Mouse (Mus musculus) embryonic facial prominence, embryonic 11.5 days (tissue): ENCODE measurements around the gene Fam166a. TPM values are rescaled to one million over a fixed set of nuclear protein-coding genes. Genes with fewer than 3 reads are reported as not detected.
A peak's percentile ranks its signal among the peaks of the same experiment; 100 is the strongest.
"Not testable (repeated sequence)": the region's sequence is repeated elsewhere in the genome, so short reads cannot be mapped to it uniquely, and the experiment has no call there.

ENCODE experiments used
- ATAC-seq: fragments of 200-750 bp; cut with Nextera tagmentation; replicated peaks from 2 replicates; pipeline ENCODE4 v1.8.0; 2017; ENCODE audit warnings: low read depth; ENCODE audit not compliant: insufficient number of reproducible peaks, low FRiP score, low TSS enrichment
- DNase-seq: peaks from one replicate; pipeline ENCODE4 v3.0.0-alpha.2; 2015; ENCODE audit warnings: low spot score
- H3K27ac ChIP-seq: fragments of 300-500 bp; sonication (generic); replicated peaks from 2 replicates; pipeline ENCODE4 v1.5.1; 2014; ENCODE audit warnings: mild to moderate bottlenecking, low read depth, low read length, control low read depth
- H3K27me3 ChIP-seq: fragments of 300-500 bp; sonication (generic); 2 replicates; pipeline ENCODE4 v1.6.1; 2014; ENCODE audit warnings: mild to moderate bottlenecking, low read length, moderate library complexity, mixed read lengths; ENCODE audit not compliant: control insufficient read depth, insufficient read depth
- H3K36me3 ChIP-seq: fragments of 300-500 bp; sonication (generic); replicated peaks from 2 replicates; pipeline ENCODE4 v1.6.1; 2014; ENCODE audit warnings: low read depth, mild to moderate bottlenecking, low read length, moderate library complexity, mixed read lengths; ENCODE audit not compliant: control insufficient read depth, insufficient read depth
- H3K4me1 ChIP-seq: fragments of 300-500 bp; sonication (generic); 2 replicates; pipeline ENCODE4 v1.6.1; 2014; ENCODE audit warnings: low read length, mixed read lengths; ENCODE audit not compliant: control insufficient read depth, insufficient read depth
- H3K4me2 ChIP-seq: fragments of 300-500 bp; sonication (generic); 2 replicates; pipeline ENCODE4 v1.6.1; 2014; ENCODE audit warnings: low read depth, mild to moderate bottlenecking, control low read depth, low read length, moderate library complexity
- H3K4me3 ChIP-seq: fragments of 300-500 bp; sonication (generic); 2 replicates; pipeline ENCODE4 v1.5.1; 2014; ENCODE audit warnings: low read depth, low read length, control low read depth
- H3K9ac ChIP-seq: fragments of 300-500 bp; sonication (generic); replicated peaks from 2 replicates; pipeline ENCODE4 v1.6.1; 2014; ENCODE audit warnings: mild to moderate bottlenecking, control low read depth, low read length
- H3K9me3 ChIP-seq: fragments of 300-500 bp; sonication (generic); replicated peaks from 2 replicates; pipeline ENCODE4 v1.6.1; 2016; ENCODE audit warnings: mild to moderate bottlenecking, low read length, inconsistent platforms, mixed read lengths; ENCODE audit not compliant: control insufficient read depth
- WGBS: fragments of 180-500 bp; shearing (Covaris S2); extraction: QIAGEN DNeasy Blood & Tissue Kit; methylation state at CpG from one replicate; pipeline ENCODE4 v1.1.7; 2014; 5-methylcytosine and 5-hydroxymethylcytosine counted together
- polyA plus RNA-seq: library from polyadenylated mRNA; unstranded; fragments of >200 nt; fragmentation: Nextera tagmentation; extraction: Ambion mirVana; gene quantifications from 2 replicates; pipeline ENCODE4 v1.2.1, GENCODE M21; 2014

The Fam166a gene
- polyA plus RNA-seq, 1 experiment from 2014 or later: not detected

DNA sequence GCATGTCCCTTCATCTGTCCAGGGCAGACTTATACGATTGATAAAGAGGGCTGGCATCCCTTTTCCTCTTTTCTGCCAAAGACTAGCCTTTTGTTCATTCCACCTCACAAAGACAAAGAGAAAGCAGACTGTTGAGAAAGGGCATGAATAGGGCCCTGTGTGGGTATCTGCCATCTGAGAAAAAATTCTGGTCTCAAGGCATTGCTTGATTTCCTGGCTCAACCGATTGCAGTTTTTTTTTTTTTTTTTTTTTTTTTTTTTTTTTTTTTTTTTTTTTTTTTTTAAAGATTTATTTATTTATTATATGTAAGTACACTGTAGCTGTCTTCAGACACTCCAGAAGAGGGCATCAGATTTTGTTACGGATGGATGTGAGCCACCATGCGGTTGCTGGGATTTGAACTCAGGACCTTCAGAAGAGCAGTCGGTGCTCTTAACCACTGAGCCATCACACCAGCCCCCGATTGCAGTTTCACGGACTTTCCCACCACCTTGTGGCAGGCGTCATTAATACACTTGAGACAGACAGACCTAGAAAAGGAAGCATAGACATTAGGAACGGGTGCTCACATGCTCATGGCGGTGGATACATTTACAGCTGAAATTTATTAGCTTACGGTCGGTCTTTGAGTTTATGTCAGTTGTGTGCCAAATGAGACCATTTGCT lies 38.0 kb downstream of the Fam166a start:
- WGBS: 66% methylated on average over 11 of the region's 12 CpGs

DNA sequence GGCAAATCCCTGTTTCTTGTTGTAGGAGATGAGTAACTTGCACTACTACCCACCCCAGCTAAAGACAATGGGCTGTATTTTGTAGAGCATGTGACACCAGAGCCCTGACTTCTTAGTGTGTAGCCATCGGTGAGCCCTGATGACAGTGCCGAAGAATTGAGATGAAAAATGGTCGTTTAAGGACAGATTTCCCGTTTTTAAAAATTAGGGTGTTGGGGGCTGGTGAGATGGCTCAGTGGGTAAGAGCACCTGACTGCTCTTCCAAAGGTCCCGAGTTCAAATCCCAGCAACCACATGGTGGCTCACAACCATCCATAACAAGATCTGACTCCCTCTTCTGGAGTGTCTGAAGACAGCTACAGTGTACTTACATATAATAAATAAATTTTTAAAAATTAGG lies 38.7 kb downstream of the Fam166a start:
- ATAC-seq, DNase-seq, H3K4me3 ChIP-seq, H3K36me3 ChIP-seq, H3K9me3 ChIP-seq, H3K4me2 ChIP-seq, H3K9ac ChIP-seq, H3K4me1 ChIP-seq, H3K27ac ChIP-seq, H3K27me3 ChIP-seq: not testable (repeated sequence)
- 92% methylated on average over 5 of the region's 5 CpGs for WGBS

More for the DNA sequence above, 38.0 kb downstream of the Fam166a start:
- H3K27me3 ChIP-seq, DNase-seq, H3K9me3 ChIP-seq, H3K36me3 ChIP-seq, H3K4me1 ChIP-seq, H3K27ac ChIP-seq, ATAC-seq: not testable (repeated sequence)
- Histone ChIP-seq H3K4me2 (peak overlapping the region; percentile 90), H3K4me3 (peak overlapping the region; percentile 97; the same call in 1 of the 2 replicates), H3K9ac (peak overlapping the region; percentile 89)

DNA sequence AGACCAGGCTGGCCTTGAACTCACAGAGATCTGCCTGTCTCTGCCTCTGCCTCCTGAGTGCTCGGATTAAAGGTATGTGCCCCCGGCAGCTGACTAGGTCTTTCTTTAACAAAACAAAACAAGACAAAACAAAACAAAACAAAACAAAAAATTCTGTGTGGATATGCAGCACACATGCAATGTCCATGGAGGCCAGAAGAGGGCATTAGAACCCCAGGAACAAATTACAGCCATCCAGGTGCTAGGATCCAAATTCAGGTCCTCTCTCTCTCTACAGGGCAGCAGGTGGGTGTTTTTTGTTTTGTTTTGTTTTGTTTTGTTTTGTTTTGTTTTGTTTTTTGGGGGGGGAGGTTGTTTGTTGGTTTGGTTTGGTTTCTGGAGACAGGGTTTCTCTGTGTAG lies 40.3 kb downstream of the Fam166a start:
- Histone ChIP-seq H3K9me3 (no peaks in the 10 kb centered on the region), H3K4me3 (no peak overlapping the region), H3K27ac (no peak overlapping the region), H3K27me3 (peaks cover 4% of the 10 kb centered on the region), H3K9ac (no peak overlapping the region), H3K4me1 (peaks cover 7% of the 10 kb centered on the region), H3K4me2 (no peak overlapping the region), H3K36me3 (no peaks in the 10 kb centered on the region)
- WGBS: 60% methylated on average over 2 of the region's 2 CpGs
- ATAC-seq: no peak
- DNase-seq: no peak

DNA sequence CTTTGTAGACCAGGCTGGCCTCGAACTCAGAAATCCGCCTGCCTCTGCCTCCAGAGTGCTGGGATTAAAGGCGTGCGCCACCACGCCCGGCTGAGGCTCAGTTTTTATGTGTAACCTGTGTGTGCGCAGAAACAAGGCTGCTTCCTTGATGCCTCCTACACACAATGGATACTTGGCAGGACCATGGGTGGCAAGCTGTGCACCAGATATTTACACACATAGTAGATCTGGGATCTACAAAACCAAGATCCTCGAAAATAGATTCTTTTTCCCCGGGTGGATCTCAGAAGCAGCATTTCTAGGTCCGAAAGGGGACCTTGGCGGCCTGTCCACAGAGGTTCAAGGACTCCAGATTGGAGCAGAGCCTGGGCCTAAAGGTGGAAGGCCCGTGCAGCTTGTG lies 43.3 kb downstream of the Fam166a start:
- Histone ChIP-seq H3K36me3 (no peaks in the 10 kb centered on the region), H3K4me2 (peak overlapping the region; percentile 93), H3K4me3 (peak overlapping the region; percentile 66), H3K27ac (no peak overlapping the region), H3K9ac (peak overlapping the region; percentile 29), H3K4me1 (peaks cover 9% of the 10 kb centered on the region), H3K9me3 (no peaks in the 10 kb centered on the region), H3K27me3 (peaks cover 12% of the 10 kb centered on the region)
- DNase-seq: no peak
- no peak for ATAC-seq
- whole genome bisulfite sequencing: 48% methylated on average over 12 of the region's 12 CpGs

DNA sequence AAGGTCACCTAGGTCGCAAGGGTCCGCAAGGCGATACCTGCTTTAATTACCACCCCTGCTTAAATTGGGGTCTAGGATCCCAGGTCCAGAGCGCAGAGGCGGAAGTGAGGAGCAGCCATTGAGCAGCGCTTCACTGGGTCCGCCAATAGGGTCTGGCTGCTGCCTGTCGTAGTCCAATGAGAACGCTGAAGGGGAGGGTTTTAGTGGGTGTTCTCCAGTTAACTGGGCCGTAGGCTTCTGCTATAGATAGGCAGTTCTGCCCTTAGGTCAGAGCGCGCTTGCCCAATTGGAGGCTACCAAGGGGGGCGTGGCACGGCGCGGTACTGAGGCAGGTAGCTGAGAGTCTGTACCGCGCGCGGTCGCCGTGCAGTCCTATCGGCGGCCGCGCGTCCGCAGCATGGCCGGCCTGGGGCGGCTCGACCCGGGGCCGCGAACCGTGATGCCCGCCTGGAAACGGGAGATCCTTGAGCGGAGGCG lies 43.8 kb downstream of the Fam166a start, which contains the start of gene Tprn:
Gene Tprn (plus strand): TSS at position 328 of the 477 bp plus-strand sequence.
- peak within 1 kb of the TSS; percentile 66 for H3K9ac ChIP-seq
- 0% methylated on average over 39 of the region's 39 CpGs for WGBS
- peaks cover 12% of the 10 kb centered on the region for H3K27me3 ChIP-seq
- H3K4me3 ChIP-seq: peak within 1 kb of the TSS; percentile 66
- ATAC-seq (peak; percentile 99), DNase-seq (peak; percentile 97)
- no peak within 1 kb of the TSS for H3K27ac ChIP-seq
- H3K4me1 ChIP-seq: peaks cover 9% of the 10 kb centered on the region
- no peaks in the 10 kb centered on the region for H3K9me3 ChIP-seq
- H3K4me2 ChIP-seq: peak within 1 kb of the TSS; percentile 93
- H3K36me3 ChIP-seq: no peaks in the 10 kb centered on the region

DNA sequence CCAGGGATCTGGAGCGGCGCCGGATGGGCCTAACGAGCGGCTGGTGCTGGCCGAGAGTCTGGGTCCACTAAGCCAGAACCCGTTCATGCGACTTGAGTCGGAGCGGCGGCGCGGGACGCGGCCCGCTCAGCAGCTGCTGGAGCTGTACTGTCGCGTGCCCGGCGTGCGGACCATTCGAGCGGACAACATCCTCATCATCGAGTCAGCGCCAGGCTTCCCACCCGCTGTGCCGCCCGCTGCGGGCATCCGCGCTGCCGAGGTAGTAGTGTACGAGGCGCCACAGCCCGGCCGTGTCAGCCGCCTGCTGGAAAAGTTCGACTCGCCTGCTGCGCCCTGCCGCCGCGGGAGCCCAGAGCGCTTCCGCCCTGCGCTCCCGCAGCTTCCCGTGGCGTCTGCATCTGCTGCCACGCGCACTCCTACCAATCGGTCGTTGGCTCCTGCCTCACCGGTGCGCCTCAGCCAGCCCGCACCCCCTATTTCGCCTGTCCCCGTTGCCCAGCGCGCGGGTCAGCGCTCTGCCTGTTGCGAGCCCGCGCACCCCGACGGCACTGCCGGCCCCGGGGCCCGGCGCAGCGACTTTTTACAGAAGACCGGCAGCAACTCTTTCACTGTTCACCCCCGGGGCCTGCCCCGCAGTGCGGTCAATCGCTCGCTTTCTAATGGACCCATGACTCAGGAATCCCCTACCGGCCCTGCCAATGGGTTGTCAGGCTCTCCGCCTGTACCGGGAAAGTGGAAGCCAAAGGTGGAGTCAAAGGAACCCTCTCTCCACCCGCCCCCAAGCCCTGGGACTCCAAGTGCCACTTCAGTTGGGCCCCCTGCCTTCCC lies 44.5 kb downstream of the Fam166a start:
- peak; percentile 3; the same call in 1 of the 2 replicates for ATAC-seq
- Histone ChIP-seq H3K4me2 (peak overlapping the region; percentile 93), H3K27me3 (peaks cover 12% of the 10 kb centered on the region), H3K9me3 (no peaks in the 10 kb centered on the region), H3K4me1 (peaks cover 9% of the 10 kb centered on the region), H3K27ac (no peak overlapping the region), H3K4me3 (peak overlapping the region; percentile 66), H3K36me3 (no peaks in the 10 kb centered on the region), H3K9ac (peak overlapping the region; percentile 66)
- DNase-seq: peak; percentile 35
- WGBS: under 1% methylated on average over 76 of the region's 82 CpGs

DNA sequence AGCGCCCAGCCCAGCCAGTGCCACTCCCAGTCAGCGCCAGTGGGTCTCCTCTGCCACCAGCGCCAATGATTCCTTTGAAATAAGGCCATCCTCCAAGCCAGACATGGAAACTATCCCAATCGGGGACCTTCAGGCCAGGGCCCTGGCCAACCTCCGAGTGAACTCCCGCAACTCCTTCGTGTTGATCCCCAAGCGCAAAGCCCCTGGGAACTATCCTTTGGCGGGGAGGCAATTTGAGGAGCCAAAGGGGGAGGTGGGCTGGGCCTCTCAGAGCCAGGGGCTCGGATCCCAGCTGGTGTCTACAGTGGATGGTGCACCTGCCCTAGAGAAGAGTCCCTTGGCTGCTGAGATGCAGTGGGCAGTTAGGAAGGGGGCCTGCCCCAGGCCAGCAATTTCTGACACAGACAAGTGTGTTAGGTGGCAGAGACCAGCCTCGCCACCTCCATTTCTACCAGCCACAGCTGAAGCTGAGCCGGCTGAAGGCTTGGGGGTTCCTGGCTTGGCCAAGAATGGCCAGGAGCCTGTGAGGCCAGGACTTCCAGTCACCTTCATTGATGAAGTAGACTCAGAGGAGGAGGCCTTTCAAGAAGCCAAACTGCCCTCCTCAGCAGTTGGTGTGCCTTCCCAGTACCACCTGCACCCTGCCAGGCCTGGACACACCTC lies 45.2 kb downstream of the Fam166a start:
- no peaks in the 10 kb centered on the region for H3K9me3 ChIP-seq
- ATAC-seq (no peak), DNase-seq (no peak)
- peak overlapping the region; percentile 66 for H3K4me3 ChIP-seq
- peaks cover 12% of the 10 kb centered on the region for H3K27me3 ChIP-seq
- H3K4me2 ChIP-seq: peak overlapping the region; percentile 93
- peak overlapping the region; percentile 7; the same call in 1 of the 2 replicates for H3K9ac ChIP-seq
- WGBS: 19% methylated on average over 12 of the region's 12 CpGs
- H3K4me1 ChIP-seq: peaks cover 9% of the 10 kb centered on the region
- no peaks in the 10 kb centered on the region for H3K36me3 ChIP-seq
- H3K27ac ChIP-seq: no peak overlapping the region
